Mouse (Mus musculus) heart, adult 18-20 months (tissue): Measurements from ENCODE around the gene Asb11. TPM values are rescaled to one million over a fixed set of nuclear protein-coding genes. Genes with fewer than 3 reads are reported as not detected.

Experiments used
- DNase-seq, 2 experiments: peaks; one replicate each; pipeline ENCODE4 v3.0.0; 2021 to 2022; ENCODE audit warnings: mixed read lengths in 1 of 2
- long read RNA-seq, 2 experiments: library from polyadenylated mRNA; stranded (forward); transcript quantifications; one replicate each; pipeline ENCODE4 v2.0.0; 2021
- total RNA-seq, 2 experiments: library from RNA; stranded (reverse); gene quantifications; 2 replicates each; pipeline ENCODE4 v1.2.3; 2021

Asb11 gene
- total RNA-seq = 100 to 1,000 TPM; 137 to 162 TPM
- long read RNA-seq, experiment 1, transcript Asb11-202 (7 exons, 1,445 nt) = major isoform, 138 of 174 reads
- long read RNA-seq, experiment 1, transcript Asb11-201 (7 exons, 1,369 nt) = minor isoform, 19 of 174 reads
- long read RNA-seq, experiment 1, partial matches to known transcripts = 5 of 174 reads
- long read RNA-seq, experiment 1, other reads (novel, unspliced or antisense) = 12 of 174 reads
- long read RNA-seq, experiment 2, transcript Asb11-202 (7 exons, 1,445 nt) = major isoform, 58 of 87 reads
- long read RNA-seq, experiment 2, transcript Asb11-201 (7 exons, 1,369 nt) = minor isoform, 18 of 87 reads
- long read RNA-seq, experiment 2, partial matches to known transcripts = 3 of 87 reads
- long read RNA-seq, experiment 2, other reads (novel, unspliced or antisense) = 8 of 87 reads

DNA sequence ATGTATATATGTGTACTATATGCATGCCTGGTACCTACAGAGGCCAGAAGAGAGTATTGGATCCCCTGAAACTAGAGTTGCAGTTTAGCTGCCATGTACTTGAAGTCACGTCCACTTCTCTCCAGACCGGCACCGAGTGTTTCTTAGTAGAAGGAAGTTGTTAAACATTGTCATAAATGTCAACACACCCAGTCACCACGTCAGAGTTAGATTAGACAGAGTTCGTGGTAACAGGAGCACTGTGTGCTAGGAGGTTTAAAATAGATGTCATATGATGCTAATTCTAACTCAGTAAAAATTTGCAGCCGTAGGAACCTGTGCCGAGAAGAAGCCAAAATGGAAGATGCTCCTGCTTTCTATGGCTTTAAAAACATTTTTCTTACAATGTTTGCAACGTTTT, at the start of gene Asb11:
Gene Asb11 (plus strand): TSS at position 286 of the 400 bp plus-strand sequence.
- peak in 1 of 2 experiments; percentile 36 for DNase-seq

DNA sequence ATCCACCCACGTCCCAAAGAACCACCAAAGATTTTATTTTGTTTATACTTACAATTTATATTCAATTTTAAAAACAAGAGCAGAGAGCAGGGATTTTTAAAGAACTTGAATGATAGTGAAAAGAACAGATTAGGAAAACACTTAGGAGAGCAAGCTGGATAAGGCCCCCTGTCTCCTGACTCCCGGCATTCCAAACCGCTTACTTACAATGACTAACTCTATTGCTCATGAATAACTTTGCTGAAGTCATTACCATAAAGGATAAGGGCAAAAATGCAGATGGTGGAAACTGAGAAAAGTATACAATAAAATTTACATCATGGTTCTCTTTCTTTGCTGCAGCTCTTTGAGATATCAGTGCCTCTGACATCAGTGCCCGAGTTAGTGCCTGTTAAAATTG, 42.7 kb upstream of the Asb11 start:
- DNase-seq = no peak

DNA sequence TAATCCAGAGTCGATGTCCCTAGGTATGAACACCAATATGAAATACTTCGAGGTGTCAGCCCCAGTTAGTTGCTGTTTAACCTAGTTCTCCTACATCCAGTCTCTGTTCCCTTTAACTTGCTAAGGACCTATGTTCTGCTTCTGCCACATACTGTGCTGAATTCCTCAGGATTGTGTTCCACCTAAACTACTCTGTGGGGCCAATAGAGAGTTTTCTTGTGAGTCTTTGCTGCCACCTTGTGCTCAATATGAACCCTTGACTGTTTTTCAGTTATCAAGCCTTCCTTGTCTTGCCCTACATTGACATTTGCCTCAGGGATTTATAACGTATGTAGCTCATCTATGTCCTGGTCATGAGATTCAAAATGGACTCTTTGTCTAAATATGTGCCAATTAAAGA, 38.3 kb upstream of the Asb11 start:
- DNase-seq = peak; percentile 6 to 18

DNA sequence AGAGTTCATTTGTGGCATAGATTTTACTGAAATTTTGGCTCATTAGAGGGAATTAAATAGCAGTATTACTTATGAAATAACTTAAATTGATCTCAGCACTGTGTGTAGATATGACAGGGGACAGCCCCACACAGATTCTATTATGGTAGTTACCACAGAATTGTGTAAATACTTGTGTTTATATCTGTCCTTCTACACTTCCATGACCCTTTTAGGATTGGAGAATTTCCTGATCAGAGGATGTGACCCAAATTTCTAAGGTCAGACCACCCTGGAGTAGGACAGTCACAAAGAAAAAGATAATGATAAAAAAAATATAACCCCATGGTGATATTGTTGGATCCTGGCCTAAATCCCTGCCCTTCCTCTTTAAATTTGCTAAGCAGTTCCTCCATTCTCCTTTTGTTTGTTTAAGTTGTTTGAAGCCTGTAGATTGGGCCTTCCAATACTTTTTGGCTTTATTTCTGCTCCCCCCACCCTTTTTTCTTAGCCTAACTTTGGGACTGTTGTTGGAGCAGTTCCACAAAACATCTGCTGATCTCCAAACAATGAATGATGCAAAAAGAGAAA, 31.6 kb upstream of the Asb11 start:
- no peak for DNase-seq

DNA sequence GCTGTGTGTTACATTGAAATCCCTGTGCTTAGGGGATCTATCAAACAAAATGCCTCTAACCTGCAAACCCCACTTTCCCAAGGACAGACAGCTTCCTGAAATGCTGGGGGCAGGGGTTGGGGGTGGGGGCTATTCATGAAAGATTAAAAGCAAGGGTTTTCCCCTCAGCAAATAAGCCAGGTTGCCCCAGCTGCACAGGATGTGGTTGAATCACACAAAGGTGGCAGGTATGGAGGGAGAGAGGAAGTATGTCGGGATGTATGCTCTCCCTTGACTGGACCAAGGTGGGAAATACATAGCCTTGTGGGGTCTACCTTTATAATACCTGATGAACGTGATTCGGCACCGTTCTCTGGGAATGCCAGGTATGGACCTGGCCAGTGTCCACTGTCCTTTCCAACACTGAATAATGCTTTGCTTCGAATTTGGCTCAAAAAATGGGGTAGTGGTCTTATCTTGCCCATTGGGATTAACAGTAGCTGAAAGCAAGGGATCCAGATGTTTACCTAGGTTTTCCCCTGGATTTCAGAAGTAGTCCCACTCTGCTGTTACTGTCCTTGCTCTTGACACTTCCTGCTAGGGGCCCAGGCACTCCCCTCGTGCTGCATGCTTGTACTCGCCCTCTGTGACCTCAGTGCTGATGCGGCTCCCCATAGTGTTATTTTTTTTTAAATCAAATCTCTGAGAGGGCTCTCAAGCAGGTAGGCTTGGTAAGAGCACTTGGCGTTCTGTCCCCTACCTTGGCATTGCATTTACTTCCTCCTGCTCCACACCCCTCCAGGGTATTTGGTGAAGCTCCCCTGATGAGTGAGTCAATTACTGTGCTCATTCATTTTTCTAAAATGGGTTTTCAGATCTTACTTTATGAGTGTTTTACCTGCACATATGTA, 30.4 kb upstream of the Asb11 start:
- no peak for DNase-seq

DNA sequence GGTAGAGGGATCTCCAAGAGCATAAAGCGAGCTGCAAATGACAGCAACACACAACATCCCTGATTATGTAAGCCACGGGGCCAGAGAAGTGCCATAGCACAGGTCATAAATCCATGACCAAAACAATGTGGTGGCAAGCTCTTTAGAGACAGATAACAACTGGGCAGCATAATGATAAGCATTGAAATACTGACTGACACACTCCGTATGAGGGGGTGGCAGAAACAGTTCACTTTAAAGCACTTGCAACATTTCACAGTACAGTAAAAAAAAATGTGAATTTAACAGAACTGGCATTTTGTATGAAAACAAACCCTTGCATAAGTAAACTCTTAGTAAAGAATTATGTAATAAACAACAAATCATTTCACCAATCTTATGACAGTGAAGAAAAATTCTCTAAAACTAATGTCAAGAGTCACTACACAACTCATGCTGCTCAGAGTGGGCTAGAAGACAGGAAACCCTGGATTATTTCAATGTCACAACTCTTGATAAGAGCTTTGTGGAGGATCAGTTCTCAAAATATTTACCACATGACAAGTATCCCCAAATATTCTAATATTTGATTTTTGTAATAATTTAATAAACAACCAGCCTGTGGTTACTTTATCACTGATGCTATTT, 28.4 kb upstream of the Asb11 start:
- DNase-seq = no peak

DNA sequence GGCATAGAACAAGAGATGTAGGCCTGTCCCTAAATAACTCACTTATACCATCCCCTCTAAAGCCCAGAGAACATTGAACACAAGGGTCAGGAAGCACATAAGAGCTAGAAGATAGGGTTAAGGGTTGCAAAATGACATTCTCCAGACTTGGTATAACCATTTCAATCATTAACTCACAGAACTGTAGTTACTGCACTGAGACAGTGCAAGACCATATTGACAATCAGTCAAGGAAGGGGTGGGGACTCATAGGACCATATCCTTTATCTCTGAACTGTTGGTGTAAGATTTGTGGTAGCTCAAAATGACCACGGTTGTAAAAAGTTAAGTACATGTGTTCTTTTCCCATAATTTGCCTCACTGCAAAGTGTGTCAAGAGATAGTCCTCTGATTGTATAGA, 26.2 kb upstream of the Asb11 start:
- DNase-seq = no peak

DNA sequence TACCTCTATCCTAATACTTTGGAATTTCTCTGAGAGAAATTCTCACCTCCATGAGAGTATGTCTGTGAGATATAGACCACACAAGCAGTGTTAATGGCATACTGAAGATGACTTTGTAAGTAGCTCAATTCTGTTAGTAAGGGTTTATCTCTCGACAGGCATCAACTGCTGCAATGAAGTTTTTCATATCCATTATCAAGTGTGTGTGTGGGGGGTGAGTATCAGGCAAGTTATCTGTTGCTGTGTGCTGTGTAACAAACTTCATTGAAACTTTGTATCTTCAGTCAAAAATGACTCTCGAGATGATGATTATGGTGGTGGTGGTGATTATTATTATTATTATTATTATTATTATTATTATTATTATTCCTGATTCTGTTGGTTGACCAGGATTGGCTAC, 20.0 kb upstream of the Asb11 start:
- no peak for DNase-seq

DNA sequence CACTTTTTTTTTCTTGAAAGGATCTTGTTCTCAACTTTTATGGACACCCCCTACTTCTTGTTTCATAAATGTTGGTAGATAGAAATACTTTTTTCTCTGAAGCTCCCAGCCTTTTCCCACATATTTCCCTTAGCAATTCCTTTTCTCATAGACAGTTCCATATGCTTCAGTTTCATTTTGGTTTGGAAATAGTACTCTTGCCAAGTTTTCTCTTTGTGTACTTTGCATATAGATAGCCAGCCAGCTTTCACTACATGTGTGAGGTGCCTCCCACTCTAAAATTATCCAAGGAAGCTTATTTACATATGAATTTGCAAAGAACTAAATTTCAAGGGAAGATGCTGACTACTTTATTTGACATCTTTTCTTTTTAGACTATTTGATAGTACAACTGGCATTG, 18.8 kb upstream of the Asb11 start:
- DNase-seq = no peak

DNA sequence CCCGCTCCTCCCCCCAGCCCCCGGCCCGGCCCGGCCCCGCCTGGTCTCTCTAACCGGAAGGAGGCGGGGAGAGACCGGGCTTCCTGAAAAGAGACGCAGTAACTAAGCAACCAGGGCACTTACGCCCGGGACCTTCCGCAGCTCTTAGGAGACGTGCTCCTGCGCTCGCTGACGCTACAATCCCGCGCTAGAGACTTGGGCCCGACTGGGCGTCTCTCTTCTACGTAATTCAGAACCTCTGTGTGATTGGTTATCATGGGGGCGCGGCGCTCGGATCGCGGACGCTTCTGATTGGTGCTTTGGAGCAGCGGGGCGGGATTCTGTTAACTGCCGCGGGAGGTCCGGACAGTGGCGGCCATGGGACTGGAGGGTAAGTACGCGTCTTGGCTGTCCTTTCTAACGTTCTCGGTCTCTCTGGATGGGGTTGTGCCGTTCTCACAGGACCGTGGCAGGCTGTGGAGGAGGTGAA, 17.3 kb upstream of the Asb11 start, which contains the start of gene Piga:
Gene Piga (plus strand): TSS at position 317 of the 469 bp plus-strand sequence.
- peak; percentile 91 to 96 for DNase-seq

DNA sequence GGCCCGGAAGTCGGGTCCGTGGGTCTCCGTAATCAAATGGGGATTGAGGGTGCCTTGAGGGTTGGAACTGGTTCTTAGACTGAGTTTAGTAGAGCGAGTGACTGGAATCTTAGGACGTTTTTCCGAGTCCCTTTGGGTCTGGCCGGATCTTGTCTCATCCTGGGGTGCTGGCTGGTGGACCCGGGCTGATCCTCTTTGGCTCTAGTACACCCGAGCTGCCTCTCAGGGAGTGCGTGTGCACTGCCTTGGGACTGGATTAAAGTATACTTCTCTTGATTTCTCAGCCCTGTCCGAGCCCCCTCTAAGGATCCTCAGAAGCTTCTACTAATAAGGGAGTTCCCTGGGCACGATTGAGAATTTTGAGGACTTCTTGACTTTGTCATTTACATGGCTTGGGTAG, 16.8 kb upstream of the Asb11 start:
- no peak for DNase-seq

DNA sequence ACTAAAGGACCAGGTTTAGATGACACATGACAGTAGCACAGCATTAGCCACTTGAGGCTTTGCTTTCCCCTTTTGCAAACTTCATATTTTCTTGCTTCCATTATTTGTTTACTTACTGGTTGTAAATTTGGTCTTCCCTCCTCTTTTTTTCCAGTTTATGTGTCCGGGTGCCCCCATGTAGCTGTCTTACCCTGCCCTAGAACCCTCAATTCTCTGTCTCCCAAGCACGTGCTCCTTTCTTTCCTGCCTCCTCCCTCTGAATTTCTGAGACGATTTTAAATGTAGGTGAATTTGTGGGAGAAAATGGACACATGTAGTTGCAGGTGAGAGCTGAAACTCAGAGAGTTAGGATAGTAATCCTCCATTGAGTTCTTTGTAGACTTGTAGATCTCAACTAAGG, 16.3 kb upstream of the Asb11 start:
- DNase-seq = no peak

DNA sequence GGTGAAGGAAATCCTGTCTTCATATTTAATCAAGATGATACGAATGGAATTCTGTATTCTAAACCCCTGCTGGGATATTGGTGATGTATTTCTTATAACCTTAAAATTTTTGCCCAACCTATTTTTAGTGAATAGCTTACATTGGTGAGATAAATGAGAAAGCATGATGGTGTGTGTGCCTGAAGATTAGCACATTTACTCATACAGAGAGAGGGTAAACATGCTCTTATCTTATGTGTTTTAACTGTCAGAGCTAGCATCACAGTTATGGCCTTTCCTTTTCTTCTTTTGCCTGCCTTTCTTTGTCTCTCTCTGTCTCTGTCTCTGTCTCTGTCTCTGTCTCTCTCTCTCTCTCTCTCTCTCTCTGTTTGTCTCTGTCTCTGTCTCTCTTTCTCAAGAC, 12.0 kb upstream of the Asb11 start:
- DNase-seq = no peak

DNA sequence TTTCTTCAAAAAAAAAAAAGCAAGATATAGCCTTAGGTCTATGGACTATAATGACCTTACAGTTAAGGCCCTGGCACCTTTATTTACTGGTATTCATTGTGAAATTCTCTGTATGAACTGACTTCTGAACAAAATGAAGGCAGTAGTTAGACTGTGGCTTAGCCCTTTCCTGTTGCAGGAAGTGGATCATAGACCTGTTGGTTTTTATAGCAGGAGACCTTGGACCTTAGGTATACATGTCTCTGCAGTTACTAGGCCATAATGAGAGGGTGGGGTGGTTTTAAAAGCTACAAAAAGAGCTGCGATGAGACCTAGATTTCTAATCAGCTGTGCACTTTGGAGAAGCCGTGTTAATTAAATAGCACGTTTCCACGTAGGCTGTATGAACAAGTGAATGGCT, 9.5 kb upstream of the Asb11 start:
- no peak for DNase-seq

DNA sequence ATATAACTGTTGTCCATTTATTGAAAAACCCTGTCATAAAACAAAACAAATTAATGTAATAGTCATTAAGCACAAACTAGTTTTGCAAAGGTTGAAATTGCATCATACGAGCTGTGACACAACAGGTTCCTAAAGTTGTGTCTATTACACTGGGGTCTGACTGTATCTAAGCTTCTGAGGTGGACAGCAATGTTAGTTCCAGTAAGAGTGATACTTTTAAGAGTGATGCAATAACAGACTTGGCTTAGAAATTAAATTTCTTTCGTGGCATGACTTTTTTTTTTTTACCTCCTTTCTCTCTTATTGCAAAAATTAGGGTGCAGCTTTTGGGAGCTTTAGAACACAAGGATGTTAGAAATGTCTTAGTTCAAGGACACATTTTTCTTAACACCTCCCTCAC, 8.6 kb upstream of the Asb11 start:
- DNase-seq = no peak

DNA sequence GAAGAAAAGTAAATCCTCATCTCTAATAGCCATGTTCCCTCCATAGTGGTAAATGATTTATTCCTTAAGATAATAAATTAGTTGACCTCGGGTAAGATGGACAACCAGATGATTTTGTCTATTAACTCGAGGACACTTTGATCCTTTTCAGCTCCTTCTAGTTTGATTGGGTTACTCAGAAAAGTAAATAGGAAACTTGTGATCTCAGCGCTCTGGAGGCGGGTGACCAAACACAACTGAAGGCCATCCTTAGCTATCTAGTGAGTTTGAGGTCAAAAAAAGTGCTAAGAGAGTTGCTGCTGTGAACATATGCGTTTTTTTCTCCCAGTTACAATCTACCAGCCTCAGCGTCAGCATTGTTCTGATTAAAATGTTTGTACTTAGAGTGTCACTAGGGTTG, 6.2 kb upstream of the Asb11 start:
- DNase-seq = no peak

DNA sequence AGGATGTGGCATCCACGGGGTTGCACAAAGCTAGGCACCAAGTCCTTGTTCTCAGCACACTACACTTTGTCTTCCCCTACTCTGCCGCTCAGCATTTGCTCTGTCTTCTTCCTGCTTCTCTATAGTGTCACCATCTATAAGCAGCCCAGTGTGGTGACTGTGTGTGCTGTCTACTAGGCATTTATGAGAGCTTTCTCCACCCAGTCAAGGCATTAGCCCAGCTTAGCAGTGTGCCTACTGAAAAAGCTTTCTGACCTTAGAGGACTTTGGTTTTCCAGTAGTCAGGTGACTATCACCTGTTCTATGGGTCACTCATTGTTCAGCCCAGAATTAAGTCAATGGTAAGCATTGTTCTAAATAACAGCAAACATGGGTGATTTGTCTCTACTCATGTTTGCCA, 5.7 kb upstream of the Asb11 start:
- DNase-seq = no peak

DNA sequence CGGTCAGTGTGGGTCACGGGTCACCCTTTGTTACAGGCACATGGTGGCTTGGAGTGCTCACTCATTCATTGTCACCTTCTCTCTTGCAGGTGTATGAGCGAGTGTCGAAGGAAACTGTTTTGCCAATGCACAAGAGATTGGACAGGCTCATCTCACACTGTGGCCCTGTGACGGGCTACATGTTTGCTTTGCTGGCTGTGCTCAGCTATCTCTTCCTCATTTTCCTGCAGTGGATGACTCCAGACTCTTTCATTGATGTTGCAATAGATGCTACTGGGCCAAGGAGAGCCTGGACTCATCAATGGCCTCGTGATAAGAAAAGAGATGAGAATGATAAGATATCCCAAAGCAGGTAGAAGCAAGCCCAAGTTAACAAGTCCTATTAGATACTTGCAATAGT, 5.3 kb upstream of the Asb11 start:
- DNase-seq = no peak

DNA sequence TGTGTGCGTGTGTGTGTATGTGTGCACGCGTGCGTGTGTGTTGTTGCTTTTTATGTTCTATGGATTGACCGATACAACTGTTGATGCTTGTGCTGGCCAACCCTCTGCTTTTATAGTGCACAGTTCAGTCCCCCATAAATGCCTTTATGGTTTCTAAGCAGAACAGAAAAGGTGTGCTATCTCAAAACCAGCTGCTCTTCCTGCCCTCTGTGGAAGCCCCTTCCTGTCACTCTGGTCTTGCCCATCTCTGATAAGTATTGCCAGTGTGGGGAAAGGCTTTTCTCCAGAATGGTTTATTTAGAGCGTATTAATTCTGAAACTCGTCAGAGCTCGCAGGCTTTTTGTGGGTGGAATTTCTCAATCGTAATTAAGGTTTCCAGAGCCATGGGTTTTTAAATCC, 4.1 kb upstream of the Asb11 start:
- no peak for DNase-seq

DNA sequence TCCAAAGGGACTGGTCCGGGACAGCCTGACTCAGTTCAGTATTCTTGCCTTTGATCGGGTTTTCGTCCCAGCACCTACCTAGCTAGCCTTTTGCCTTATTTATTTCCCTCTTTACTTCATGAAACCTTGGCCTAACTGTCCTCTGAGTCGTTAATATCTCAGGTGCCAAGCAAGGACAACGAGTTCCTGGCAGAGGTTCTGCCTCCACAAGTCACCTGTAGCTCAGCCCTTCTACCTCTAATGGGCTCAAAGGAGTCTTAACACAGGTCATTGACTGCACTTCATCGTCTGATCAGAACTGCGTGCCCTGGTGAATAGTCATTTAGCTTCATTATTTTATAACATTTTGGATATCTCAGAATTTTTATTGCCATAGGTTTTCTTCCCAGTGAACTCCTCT, 2.7 kb downstream of the Asb11 start:
- no peak for DNase-seq

DNA sequence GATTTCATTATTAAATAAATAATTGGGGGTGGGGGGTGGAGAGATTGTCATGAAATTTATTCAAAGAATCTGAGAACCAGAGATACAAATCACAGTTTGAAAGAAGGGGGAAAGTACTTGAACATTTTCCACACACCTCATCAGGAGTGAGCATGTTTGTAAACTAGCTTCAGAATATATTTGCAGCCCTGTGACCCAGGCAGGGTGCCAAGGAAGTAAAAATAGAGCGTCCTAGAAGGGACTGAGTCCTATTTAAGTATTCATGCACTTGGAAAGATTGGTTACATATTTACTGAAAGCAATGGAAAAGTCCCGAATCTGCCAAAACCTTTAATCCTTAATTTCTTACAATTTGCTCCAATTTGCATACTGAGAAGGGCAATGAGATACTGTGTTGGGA, 3.3 kb downstream of the Asb11 start:
- DNase-seq = peak; percentile 69 to 77

DNA sequence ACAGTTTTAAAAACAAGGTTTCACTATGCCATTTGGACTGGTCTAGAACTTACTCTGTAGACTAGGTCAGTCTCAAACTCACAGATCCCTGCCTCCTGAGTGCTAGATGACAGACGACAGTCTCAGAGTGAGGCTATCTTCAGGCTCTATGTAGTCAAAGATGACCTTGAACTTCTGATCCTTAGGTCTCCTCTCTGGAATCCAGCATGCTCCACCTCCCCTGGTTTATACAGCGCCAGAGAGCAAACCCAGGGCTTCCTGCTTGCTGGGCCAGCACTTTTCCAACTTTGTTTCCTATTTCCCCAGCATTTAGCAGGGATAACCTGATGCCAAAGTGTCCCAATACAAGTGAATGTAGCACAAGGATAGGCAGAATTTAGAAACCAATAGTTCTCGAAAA, 3.9 kb downstream of the Asb11 start:
- DNase-seq = no peak
